Mouse (Mus musculus) hindbrain, embryonic 13.5 days (tissue): Measurements from ENCODE around the gene Fam210b. TPM values are rescaled to one million over a fixed set of nuclear protein-coding genes. Genes with fewer than 3 reads are reported as not detected.

ENCODE experiments used
- ATAC-seq: fragments of 200-750 bp; cut with Nextera tagmentation; 2 replicates; pipeline ENCODE4 v1.8.0; 2017; ENCODE audit warnings: moderate TSS enrichment; ENCODE audit not compliant: low FRiP score
- H3K27ac ChIP-seq: fragments of 300-500 bp; sonication (generic); 2 replicates; pipeline ENCODE4 v1.5.1; 2015; ENCODE audit warnings: inconsistent platforms, mild to moderate bottlenecking, moderate library complexity
- H3K27me3 ChIP-seq: fragments of 300-500 bp; sonication (generic); 2 replicates; pipeline ENCODE4 v1.6.1; 2015; ENCODE audit warnings: mild to moderate bottlenecking, inconsistent platforms
- H3K36me3 ChIP-seq: fragments of 300-500 bp; sonication (generic); 2 replicates; pipeline ENCODE4 v1.6.1; 2015; ENCODE audit warnings: mild to moderate bottlenecking, inconsistent platforms
- H3K4me1 ChIP-seq: fragments of 300-500 bp; sonication (generic); replicated peaks from 2 replicates; pipeline ENCODE4 v1.6.1; 2015; ENCODE audit warnings: inconsistent platforms
- H3K4me2 ChIP-seq: fragments of 300-500 bp; sonication (generic); 2 replicates; pipeline ENCODE4 v1.6.1; 2015; ENCODE audit warnings: inconsistent platforms, mild to moderate bottlenecking, moderate library complexity
- H3K4me3 ChIP-seq: fragments of 300-500 bp; sonication (generic); 2 replicates; pipeline ENCODE4 v1.5.1; 2015; ENCODE audit warnings: mild to moderate bottlenecking, inconsistent platforms
- H3K9ac ChIP-seq: fragments of 300-500 bp; sonication (generic); 2 replicates; pipeline ENCODE4 v1.6.1; 2015; ENCODE audit warnings: mild to moderate bottlenecking, inconsistent platforms
- H3K9me3 ChIP-seq: fragments of 300-500 bp; sonication (generic); 2 replicates; pipeline ENCODE4 v1.6.1; 2016; ENCODE audit warnings: inconsistent platforms
- WGBS: fragments of 180-500 bp; shearing (Covaris S2); methylation state at CpG from one replicate; pipeline ENCODE4 v1.1.7; 2015; 5-methylcytosine and 5-hydroxymethylcytosine counted together
- polyA plus RNA-seq: library from polyadenylated mRNA; unstranded; fragments of >200 nt; fragmentation: Nextera tagmentation; extraction: Ambion mirVana; gene quantifications from 2 replicates; pipeline ENCODE4 v1.2.1, GENCODE M21; 2015

The Fam210b gene
- polyA plus RNA-seq, 1 experiment from 2014 or later: 25.8 TPM

DNA sequence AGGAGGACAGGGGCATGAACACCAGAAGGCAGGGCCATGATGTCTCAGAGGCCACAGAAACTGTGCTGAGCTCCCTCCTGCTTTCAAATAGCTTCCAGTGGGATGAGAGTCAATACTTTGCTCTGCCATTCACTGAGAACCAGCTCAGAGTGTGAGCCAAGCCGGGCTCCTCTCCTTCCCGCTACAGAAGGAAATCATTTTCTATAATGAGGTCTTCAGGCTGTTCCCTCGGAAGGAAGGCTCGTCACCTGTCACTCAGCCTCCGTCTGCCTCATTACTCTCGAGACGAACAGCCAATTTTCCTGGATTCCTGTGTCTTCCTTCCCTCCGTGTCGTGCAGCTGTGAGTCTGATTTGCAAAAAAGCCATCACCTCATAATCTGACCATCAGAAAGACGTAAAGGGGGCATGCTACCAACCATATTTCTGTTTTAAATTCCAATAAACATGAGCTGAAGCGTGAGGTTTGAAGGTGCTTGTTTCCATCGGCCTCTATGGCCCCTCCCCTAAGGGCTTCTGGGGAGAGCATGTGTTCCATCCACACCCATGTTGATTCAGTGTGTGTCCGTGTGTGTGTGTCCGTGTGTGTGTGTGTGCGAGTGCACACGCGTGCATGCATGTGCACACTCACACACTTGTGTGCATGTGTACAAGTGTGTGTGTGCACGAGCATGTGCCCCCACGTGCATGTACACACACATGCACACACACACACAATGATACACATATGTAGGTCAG lies 7.0 kb upstream of the Fam210b start:
- H3K9ac ChIP-seq: no peak overlapping the region
- 68% methylated on average over 19 of the region's 19 CpGs for WGBS
- no peaks in the 10 kb centered on the region for H3K36me3 ChIP-seq
- 0 out of 2 replicates have a peak, but pooled peaks cover 3% of the 10 kb centered on the region for H3K27me3 ChIP-seq
- H3K9me3 ChIP-seq: no peaks in the 10 kb centered on the region
- no peak for ATAC-seq
- H3K4me3 ChIP-seq: no peak overlapping the region
- peaks cover 19% of the 10 kb centered on the region for H3K4me1 ChIP-seq
- H3K27ac ChIP-seq: peak overlapping the region; percentile 61
- no peak overlapping the region for H3K4me2 ChIP-seq

DNA sequence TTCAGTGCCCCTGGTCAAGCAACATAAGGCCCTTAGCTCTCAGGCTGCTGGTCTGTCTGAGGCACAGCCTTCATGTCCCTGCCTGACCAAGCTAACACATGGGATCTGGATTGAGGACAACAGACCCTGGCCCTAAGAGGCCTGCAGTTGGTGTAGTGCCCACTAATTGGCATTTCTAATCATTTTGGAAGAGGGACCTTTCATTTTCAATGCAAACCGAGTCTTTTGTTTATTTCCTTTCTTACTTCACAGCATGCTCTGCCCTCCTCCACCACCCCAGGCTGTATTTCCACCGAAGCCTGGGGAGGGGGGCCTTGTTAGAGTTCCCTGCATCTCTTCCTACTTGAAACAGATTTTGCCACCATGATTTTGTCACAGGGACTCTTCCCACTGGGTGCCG lies 4.4 kb upstream of the Fam210b start:
- WGBS: 31% methylated on average over 3 of the region's 3 CpGs
- H3K27me3 ChIP-seq: no peaks in the 10 kb centered on the region
- no peak overlapping the region for H3K4me3 ChIP-seq
- H3K36me3 ChIP-seq: no peaks in the 10 kb centered on the region
- H3K4me1 ChIP-seq: peaks cover 25% of the 10 kb centered on the region
- H3K27ac ChIP-seq: no peak overlapping the region
- no peak for ATAC-seq
- H3K9me3 ChIP-seq: no peaks in the 10 kb centered on the region
- H3K4me2 ChIP-seq: no peak overlapping the region
- no peak overlapping the region for H3K9ac ChIP-seq

- Histone ChIP-seq H3K36me3 (no peaks in the 10 kb centered on the region), H3K27ac (no peak overlapping the region), H3K27me3 (no peaks in the 10 kb centered on the region), H3K4me1 (peaks cover 29% of the 10 kb centered on the region), H3K9me3 (no peaks in the 10 kb centered on the region), H3K4me3 (no peak overlapping the region), H3K9ac (no peak overlapping the region), H3K4me2 (no peak overlapping the region)
- ATAC-seq: no peak
- 26% methylated on average over 5 of the region's 5 CpGs for WGBS
Measured at GRCm38 (mm10) chr2:172341606-172342005, 3.8 kb upstream of the Fam210b start.

GRCm38 (mm10) chr2:172343751-172344150 lies 1.6 kb upstream of the Fam210b start:
- H3K9ac ChIP-seq: no peak overlapping the region

GRCm38 (mm10) chr2:172344669-172345068 lies 696 bp upstream of the Fam210b start:
- Histone ChIP-seq H3K4me3 (peak overlapping the region; percentile 63), H3K4me2 (peak overlapping the region; percentile 98), H3K9ac (no peak overlapping the region), H3K9me3 (no peaks in the 10 kb centered on the region), H3K36me3 (no peaks in the 10 kb centered on the region), H3K27ac (peak overlapping the region; percentile 71; the same call in 1 of the 2 replicates), H3K27me3 (no peaks in the 10 kb centered on the region), H3K4me1 (peaks cover 49% of the 10 kb centered on the region)
- 0 out of 2 replicates have a peak, but pooled peaks have one; percentile 3 for ATAC-seq
- WGBS: 38% methylated on average over 5 of the region's 5 CpGs

More at GRCm38 (mm10) chr2:172343751-172344150, 1.6 kb upstream of the Fam210b start:
- Histone ChIP-seq H3K4me3 (no peak overlapping the region), H3K27me3 (no peaks in the 10 kb centered on the region), H3K27ac (no peak overlapping the region), H3K9me3 (no peaks in the 10 kb centered on the region), H3K4me1 (peaks cover 40% of the 10 kb centered on the region), H3K4me2 (no peak overlapping the region), H3K36me3 (no peaks in the 10 kb centered on the region)
- 89% methylated on average over 7 of the region's 7 CpGs for WGBS
- no peak for ATAC-seq

DNA sequence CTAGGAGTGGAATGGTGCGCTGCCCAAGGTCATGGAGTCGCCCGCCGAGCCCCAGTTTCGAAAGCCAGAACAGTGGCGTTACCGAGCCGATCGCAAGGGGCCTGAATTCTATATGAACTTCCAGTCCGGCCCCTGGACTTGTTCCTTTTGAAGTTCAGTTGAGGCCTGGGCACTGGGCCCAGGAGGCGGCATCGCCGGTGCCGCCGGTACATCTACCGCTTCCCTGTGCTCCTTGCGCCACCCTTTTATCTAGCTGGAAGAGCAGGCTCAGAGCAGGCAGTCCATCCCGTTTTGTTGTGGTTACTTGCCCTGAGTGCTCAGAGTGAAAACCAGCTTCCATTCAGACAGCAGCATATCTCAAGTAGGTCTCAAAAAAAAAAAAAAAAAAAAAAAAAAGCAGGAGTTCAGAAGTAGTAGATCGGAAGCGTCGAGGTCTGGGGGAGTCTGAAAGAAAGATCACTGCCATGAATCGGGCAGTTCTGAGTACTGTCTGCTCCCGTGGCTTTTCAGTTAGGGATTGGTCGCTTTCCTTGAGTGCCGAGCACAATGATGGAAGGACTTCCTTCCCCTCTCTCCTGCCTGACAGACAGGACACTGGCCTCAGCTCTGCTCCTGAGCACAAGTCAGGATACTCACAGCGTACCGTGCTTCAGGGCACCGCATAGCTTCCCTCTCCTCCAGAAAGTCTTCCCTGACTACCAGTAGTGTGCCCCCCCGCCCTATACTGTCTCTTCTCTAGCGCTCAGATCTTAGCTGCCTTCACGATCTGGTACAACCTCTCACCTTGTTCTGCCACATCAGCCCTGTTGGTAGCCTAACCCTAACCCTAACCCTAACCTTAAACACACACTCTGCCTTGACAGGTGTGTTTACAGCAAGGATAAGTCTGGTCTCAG lies 917 bp downstream of the Fam210b start:
- Histone ChIP-seq H3K27me3 (no peaks in the 10 kb centered on the region), H3K4me3 (peak overlapping the region; percentile 63), H3K9ac (peak overlapping the region; percentile 83), H3K4me2 (peak overlapping the region; percentile 98), H3K36me3 (no peaks in the 10 kb centered on the region), H3K4me1 (peaks cover 48% of the 10 kb centered on the region), H3K9me3 (no peaks in the 10 kb centered on the region), H3K27ac (peak overlapping the region; percentile 71)
- peak; percentile 0; the same call in 1 of the 2 replicates for ATAC-seq
- WGBS: 12% methylated on average over 31 of the region's 31 CpGs

DNA sequence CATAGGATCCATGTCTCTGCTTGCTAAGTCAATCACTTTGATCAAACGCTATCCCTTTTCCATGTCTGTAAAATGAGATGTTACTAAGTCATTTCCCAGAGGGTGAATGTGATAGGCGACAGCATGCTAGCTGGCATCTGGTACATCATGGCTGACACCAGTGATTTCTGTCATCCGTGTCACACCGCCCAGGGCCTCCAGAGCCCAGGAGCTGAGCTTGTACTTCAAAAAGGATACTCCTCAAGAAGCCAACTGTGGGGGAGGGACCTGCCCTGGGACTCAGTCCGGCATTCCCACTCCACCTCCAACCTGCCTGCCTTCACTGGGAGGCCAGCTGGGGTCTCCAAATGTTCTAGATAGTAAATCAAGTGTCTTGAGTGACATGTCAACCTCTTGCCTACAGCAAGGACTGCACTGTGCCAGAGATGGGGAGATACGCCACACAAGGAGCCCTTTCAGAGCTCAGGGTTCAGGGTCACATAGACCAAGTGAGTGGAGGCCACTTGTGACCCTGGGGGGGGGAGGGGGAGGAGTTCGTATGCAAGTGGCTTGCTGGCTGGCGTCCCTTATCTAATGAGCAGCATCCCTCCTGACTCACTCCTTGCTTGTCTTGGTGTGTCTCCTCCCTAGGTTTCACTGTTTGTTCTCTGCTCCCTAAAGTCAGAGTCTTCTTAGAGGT lies 1.7 kb downstream of the Fam210b start:
- Histone ChIP-seq H3K4me2 (peak overlapping the region; percentile 98), H3K4me3 (peak overlapping the region; percentile 63), H3K27ac (no peak overlapping the region), H3K9me3 (no peaks in the 10 kb centered on the region), H3K4me1 (peaks cover 43% of the 10 kb centered on the region), H3K36me3 (no peaks in the 10 kb centered on the region), H3K27me3 (no peaks in the 10 kb centered on the region), H3K9ac (0 out of 2 replicates have a peak overlapping the region, but pooled peaks have one; percentile 83)
- no peak for ATAC-seq
- 56% methylated on average over 8 of the region's 8 CpGs for WGBS

DNA sequence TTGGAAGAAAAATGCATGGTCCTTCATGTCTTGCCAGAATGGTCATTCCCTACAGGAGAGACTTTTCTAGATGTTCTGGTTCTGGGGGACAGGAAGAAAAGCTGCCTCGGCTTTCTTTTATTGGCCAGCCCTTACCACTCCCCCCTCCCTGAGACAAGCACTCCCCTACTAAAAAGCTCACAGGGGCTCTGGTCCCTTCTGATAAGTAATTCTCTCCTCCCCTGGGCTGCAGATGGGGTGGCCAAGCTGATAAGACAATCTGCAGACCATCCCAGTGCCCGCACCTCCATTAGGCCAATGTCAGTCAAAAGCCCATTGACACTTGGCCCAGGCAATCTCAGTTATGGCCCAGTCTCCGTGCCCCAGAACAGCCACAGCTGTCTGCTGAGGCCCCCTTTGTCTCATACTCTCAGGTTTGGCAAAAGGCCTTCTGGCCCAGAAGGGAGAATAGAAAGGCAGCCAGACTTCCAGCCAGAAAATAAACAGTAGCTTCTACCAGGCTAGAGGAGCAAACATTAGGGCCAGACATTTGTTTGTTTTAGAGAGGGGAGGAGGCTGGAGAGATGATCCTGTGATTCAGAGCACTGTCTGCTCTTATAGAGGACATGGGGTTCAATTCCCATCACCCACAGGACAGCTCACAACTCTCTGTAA lies 3.1 kb downstream of the Fam210b start:
- no peaks in the 10 kb centered on the region for H3K9me3 ChIP-seq
- peak overlapping the region; percentile 75 for H3K27ac ChIP-seq
- H3K4me1 ChIP-seq: peaks cover 53% of the 10 kb centered on the region
- ATAC-seq: no peak
- H3K4me3 ChIP-seq: no peak overlapping the region
- WGBS: 58% methylated on average over 3 of the region's 3 CpGs
- H3K9ac ChIP-seq: 0 out of 2 replicates have a peak overlapping the region, but pooled peaks have one; percentile 3
- peak overlapping the region; percentile 98; the same call in 1 of the 2 replicates for H3K4me2 ChIP-seq
- H3K27me3 ChIP-seq: no peaks in the 10 kb centered on the region
- no peaks in the 10 kb centered on the region for H3K36me3 ChIP-seq

- peaks cover 63% of the 10 kb centered on the region for H3K4me1 ChIP-seq
- no peak for ATAC-seq
- 82% methylated on average over 14 of the region's 14 CpGs for WGBS
Measured at GRCm38 (mm10) chr2:172349776-172350175, 4.4 kb downstream of the Fam210b start.

DNA sequence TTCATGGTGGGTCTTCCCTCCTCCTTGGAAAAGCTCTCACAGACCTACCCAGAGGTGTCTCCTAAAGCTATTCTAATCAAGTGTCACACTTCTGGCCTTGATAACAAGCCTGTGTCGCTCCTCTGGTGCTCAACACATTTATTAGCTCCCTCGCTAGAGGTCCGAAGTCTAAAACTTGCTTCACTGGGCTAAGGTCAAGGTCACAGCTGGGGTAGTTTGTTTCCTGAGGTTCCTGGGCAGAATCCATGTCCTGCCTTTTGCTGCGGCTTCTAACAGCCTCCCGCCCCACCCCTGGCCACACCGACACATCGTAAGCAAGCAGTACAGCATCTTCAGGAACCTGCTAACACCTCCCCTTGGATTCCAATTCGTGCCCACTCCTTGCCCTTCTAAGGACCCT lies 5.4 kb downstream of the Fam210b start:
- H3K27me3 ChIP-seq: no peaks in the 10 kb centered on the region
- H3K27ac ChIP-seq: no peak overlapping the region
- no peaks in the 10 kb centered on the region for H3K9me3 ChIP-seq
- ATAC-seq: no peak
- H3K36me3 ChIP-seq: peaks cover 3% of the 10 kb centered on the region; the same call in 1 of the 2 replicates
- H3K4me3 ChIP-seq: no peak overlapping the region
- no peak overlapping the region for H3K9ac ChIP-seq
- peaks cover 66% of the 10 kb centered on the region for H3K4me1 ChIP-seq
- no peak overlapping the region for H3K4me2 ChIP-seq
- 72% methylated on average over 8 of the region's 8 CpGs for WGBS

More at GRCm38 (mm10) chr2:172349776-172350175, 4.4 kb downstream of the Fam210b start:
- Histone ChIP-seq H3K27me3 (no peaks in the 10 kb centered on the region), H3K36me3 (no peaks in the 10 kb centered on the region), H3K9ac (no peak overlapping the region), H3K27ac (no peak overlapping the region), H3K9me3 (no peaks in the 10 kb centered on the region), H3K4me3 (no peak overlapping the region), H3K4me2 (no peak overlapping the region)

DNA sequence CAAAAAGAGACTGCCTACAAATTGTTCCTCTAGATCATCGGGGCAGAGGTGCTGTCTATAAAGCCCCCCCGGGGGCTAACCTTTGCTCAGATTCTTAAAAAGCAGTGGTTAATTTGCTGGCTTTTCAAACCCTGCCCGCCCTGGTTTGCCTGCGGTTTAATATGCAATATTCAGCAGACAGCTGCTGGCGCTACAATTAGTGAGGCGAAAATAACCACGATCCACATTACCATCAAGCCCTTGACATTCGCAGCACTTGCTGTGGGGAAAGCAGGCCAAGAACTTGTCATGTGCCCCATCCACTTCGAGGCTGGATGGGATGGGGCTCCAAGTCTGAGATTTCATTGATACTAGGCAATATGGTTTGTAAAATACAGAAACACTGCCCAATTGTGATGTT lies 7.9 kb downstream of the Fam210b start:
- Histone ChIP-seq H3K36me3 (peaks cover 18% of the 10 kb centered on the region), H3K4me3 (no peak overlapping the region), H3K27ac (peak overlapping the region; percentile 36), H3K9me3 (no peaks in the 10 kb centered on the region), H3K4me1 (peaks cover 46% of the 10 kb centered on the region), H3K9ac (0 out of 2 replicates have a peak overlapping the region, but pooled peaks have one; percentile 9), H3K4me2 (no peak overlapping the region), H3K27me3 (no peaks in the 10 kb centered on the region)
- ATAC-seq: no peak
- WGBS: 57% methylated on average over 9 of the region's 9 CpGs
